Mouse (Mus musculus): ENCODE measurements around the gene Gm44973. TPM values are rescaled to one million over a fixed set of nuclear protein-coding genes. Genes with fewer than 3 reads are reported as not detected.
"Not testable (repeated sequence)": the region's sequence is repeated elsewhere in the genome, so short reads cannot be mapped to it uniquely, and the experiment has no call there.

The Gm44973 gene
- polyA plus RNA-seq, 1 experiment from 2014 or later: 3.3 TPM

- H3K27me3 ChIP-seq (ENCODE audit: control insufficient read depth, insufficient read depth, low read length): no peaks in the 10 kb centered on the region
- TF ChIP-seq EP300 (optimal IDR thresholded peaks at IDR 0.05) (no peak), CTCF (IDR thresholded peaks at IDR 0.05; ENCODE audit: low read depth) (no peak)
- H3K4me3 ChIP-seq (ENCODE audit: low read depth, low read length): no peak overlapping the region
- DNase-seq (ENCODE audit: low spot score) (no peak), ATAC-seq (ENCODE audit: low FRiP score, low TSS enrichment) (no peak)
- H3K9me3 ChIP-seq (ENCODE audit: control insufficient read depth, low read length): no peaks in the 10 kb centered on the region
- WGBS: 97% methylated on average over 21 of the region's 21 CpGs
- H3K27ac ChIP-seq (replicated peaks): no peak overlapping the region
- no peak overlapping the region for H3K4me2 ChIP-seq (replicated peaks; ENCODE audit: low read depth)
- peaks cover 3% of the 10 kb centered on the region; the same call in 1 of the 2 replicates for H3K4me1 ChIP-seq (replicated peaks; ENCODE audit: control insufficient read depth, insufficient read depth)
- peaks cover 2% of the 10 kb centered on the region; the same call in 1 of the 2 replicates for H3K36me3 ChIP-seq (ENCODE audit: control insufficient read depth, insufficient read depth, low read length)
- no peak overlapping the region for H3K9ac ChIP-seq (ENCODE audit: low read length)
Observed at GRCm38 (mm10) chr7:5017931-5018330, 2.6 kb downstream of the Gm44973 start.

- Histone ChIP-seq H3K27ac (replicated peaks) (peak overlapping the region; percentile 97), H3K9ac (ENCODE audit: low read length) (peak overlapping the region; percentile 28; the same call in 1 of the 2 replicates), H3K4me2 (replicated peaks; ENCODE audit: low read depth) (peak overlapping the region; percentile 74), H3K4me3 (ENCODE audit: low read depth, low read length) (peak overlapping the region; percentile 91)
- H3K9me3 ChIP-seq (ENCODE audit: control insufficient read depth, low read length); H3K4me1 ChIP-seq (replicated peaks; ENCODE audit: control insufficient read depth, insufficient read depth); ATAC-seq (ENCODE audit: low FRiP score, low TSS enrichment); DNase-seq (ENCODE audit: low spot score); H3K36me3 ChIP-seq (ENCODE audit: control insufficient read depth, insufficient read depth, low read length); H3K27me3 ChIP-seq (ENCODE audit: control insufficient read depth, insufficient read depth, low read length): not testable (repeated sequence)
- 22% methylated on average over 8 of the region's 8 CpGs for WGBS
Observed at GRCm38 (mm10) chr7:5019576-5019975, 4.3 kb downstream of the Gm44973 start.

- peak; percentile 99 for DNase-seq (ENCODE audit: low spot score)
- H3K27me3 ChIP-seq (ENCODE audit: control insufficient read depth, insufficient read depth, low read length): no peaks in the 10 kb centered on the region
- WGBS: under 1% methylated on average over 45 of the region's 49 CpGs
- H3K36me3 ChIP-seq (ENCODE audit: control insufficient read depth, insufficient read depth, low read length): peaks cover 5% of the 10 kb centered on the region
- peak within 1 kb of the TSS; percentile 74 for H3K4me2 ChIP-seq (replicated peaks; ENCODE audit: low read depth)
- peak within 1 kb of the TSS; percentile 97 for H3K27ac ChIP-seq (replicated peaks)
- TF ChIP-seq EP300 (optimal IDR thresholded peaks at IDR 0.05) (no peak), CTCF (IDR thresholded peaks at IDR 0.05; ENCODE audit: low read depth) (peak; percentile 14; the same call in 1 of the 2 replicates)
- peaks cover 3% of the 10 kb centered on the region; the same call in 1 of the 2 replicates for H3K4me1 ChIP-seq (replicated peaks; ENCODE audit: control insufficient read depth, insufficient read depth)
- ATAC-seq (ENCODE audit: low FRiP score, low TSS enrichment): peak; percentile 91
- H3K4me3 ChIP-seq (ENCODE audit: low read depth, low read length): peak within 1 kb of the TSS; percentile 91
- H3K9me3 ChIP-seq (ENCODE audit: control insufficient read depth, low read length): no peaks in the 10 kb centered on the region
- H3K9ac ChIP-seq (ENCODE audit: low read length): peak within 1 kb of the TSS; percentile 98
Observed at GRCm38 (mm10) chr7:5020000-5020681, 4.8 kb downstream of the Gm44973 start, which contains the start of the genes Zfp865 and Ccdc106. Gene Zfp865, plus strand, starts transcription at chr7:5020376. Gene Ccdc106, plus strand, starts transcription at chr7:5020553.

GRCm38 (mm10) chr7:5020685-5021084, 5.4 kb downstream of the Gm44973 start:
- peak overlapping the region; percentile 74 for H3K4me2 ChIP-seq (replicated peaks; ENCODE audit: low read depth)
- peak overlapping the region; percentile 91 for H3K4me3 ChIP-seq (ENCODE audit: low read depth, low read length)
- H3K36me3 ChIP-seq (ENCODE audit: control insufficient read depth, insufficient read depth, low read length): peaks cover 5% of the 10 kb centered on the region
- no peak for TF ChIP-seq EP300 (optimal IDR thresholded peaks at IDR 0.05)
- no peak for TF ChIP-seq CTCF (IDR thresholded peaks at IDR 0.05; ENCODE audit: low read depth)
- H3K27ac ChIP-seq (replicated peaks): peak overlapping the region; percentile 97
- H3K9ac ChIP-seq (ENCODE audit: low read length): peak overlapping the region; percentile 98
- DNase-seq (ENCODE audit: low spot score): no peak
- 0 out of 2 replicates have a peak, but pooled peaks have one; percentile 3 for ATAC-seq (ENCODE audit: low FRiP score, low TSS enrichment)
- H3K4me1 ChIP-seq (replicated peaks; ENCODE audit: control insufficient read depth, insufficient read depth): peaks cover 3% of the 10 kb centered on the region; the same call in 1 of the 2 replicates
- H3K27me3 ChIP-seq (ENCODE audit: control insufficient read depth, insufficient read depth, low read length): no peaks in the 10 kb centered on the region
- no peaks in the 10 kb centered on the region for H3K9me3 ChIP-seq (ENCODE audit: control insufficient read depth, low read length)
- 0% methylated on average over 15 of the region's 15 CpGs for WGBS

DNA sequence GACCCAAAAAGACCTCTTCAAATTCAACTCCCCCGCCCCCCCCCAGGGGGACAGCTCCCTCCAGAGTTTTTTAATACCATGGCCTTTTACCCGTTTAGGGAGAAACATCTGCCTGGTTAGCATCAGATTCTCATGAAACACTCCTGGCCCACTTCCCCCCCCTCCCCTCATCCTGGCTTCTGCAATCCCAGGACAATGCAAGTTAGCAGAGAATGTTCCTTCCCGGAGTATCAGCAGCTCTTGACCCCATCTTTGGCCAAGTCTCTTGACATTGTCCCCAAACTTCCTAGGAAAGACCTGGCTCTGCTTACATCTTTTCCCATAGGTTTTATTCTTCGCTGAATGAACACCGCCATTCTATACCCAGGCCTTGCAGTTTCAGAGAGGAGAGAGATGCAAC, 5.9 kb downstream of the Gm44973 start:
- H3K4me2 ChIP-seq (replicated peaks; ENCODE audit: low read depth): peak overlapping the region; percentile 74
- peak overlapping the region; percentile 98 for H3K9ac ChIP-seq (ENCODE audit: low read length)
- H3K4me1 ChIP-seq (replicated peaks; ENCODE audit: control insufficient read depth, insufficient read depth): no peaks in the 10 kb centered on the region; the same call in 1 of the 2 replicates
- H3K36me3 ChIP-seq (ENCODE audit: control insufficient read depth, insufficient read depth, low read length): peaks cover 5% of the 10 kb centered on the region
- H3K27ac ChIP-seq (replicated peaks): 0 out of 2 replicates have a peak overlapping the region, but pooled peaks have one; percentile 13
- DNase-seq (ENCODE audit: low spot score): no peak
- no peak for TF ChIP-seq CTCF (IDR thresholded peaks at IDR 0.05; ENCODE audit: low read depth)
- TF ChIP-seq EP300 (optimal IDR thresholded peaks at IDR 0.05): no peak
- 41% methylated on average over 5 of the region's 5 CpGs for WGBS
- no peaks in the 10 kb centered on the region for H3K27me3 ChIP-seq (ENCODE audit: control insufficient read depth, insufficient read depth, low read length)
- no peaks in the 10 kb centered on the region for H3K9me3 ChIP-seq (ENCODE audit: control insufficient read depth, low read length)
- no peak for ATAC-seq (ENCODE audit: low FRiP score, low TSS enrichment)
- H3K4me3 ChIP-seq (ENCODE audit: low read depth, low read length): peak overlapping the region; percentile 91

- Histone ChIP-seq H3K27me3 (ENCODE audit: control insufficient read depth, insufficient read depth, low read length) (no peaks in the 10 kb centered on the region), H3K4me3 (ENCODE audit: low read depth, low read length) (no peak overlapping the region), H3K4me2 (replicated peaks; ENCODE audit: low read depth) (no peak overlapping the region), H3K9ac (ENCODE audit: low read length) (no peak overlapping the region), H3K9me3 (ENCODE audit: control insufficient read depth, low read length) (peaks cover 11% of the 10 kb centered on the region), H3K36me3 (ENCODE audit: control insufficient read depth, insufficient read depth, low read length) (peaks cover 47% of the 10 kb centered on the region), H3K4me1 (replicated peaks; ENCODE audit: control insufficient read depth, insufficient read depth) (no peaks in the 10 kb centered on the region), H3K27ac (replicated peaks) (no peak overlapping the region)
- no peak for TF ChIP-seq CTCF (IDR thresholded peaks at IDR 0.05; ENCODE audit: low read depth)
- TF ChIP-seq EP300 (optimal IDR thresholded peaks at IDR 0.05): no peak
- ATAC-seq (ENCODE audit: low FRiP score, low TSS enrichment) (no peak), DNase-seq (ENCODE audit: low spot score) (no peak)
- WGBS: 93% methylated on average over 22 of the region's 22 CpGs
Observed at GRCm38 (mm10) chr7:5029543-5029942, 14.2 kb downstream of the Gm44973 start.
